12 mouse cellular contexts compared by ENCODE assay signal in genomic region chr3:21606846-21607245, GRCm38 (mm10).
"Had no signal": no experiment of that assay in that cellular context is flagged by ENCODE, and none has a peak within 500 bp of the region (broad histone marks: within the 10 kb centered on the region; RNA-seq: fewer than 3 reads in every experiment).

No protein-coding gene starts in this region.

- DNase-seq: retina, postnatal 1 day; right cerebral cortex, adult 18-20 months; right cerebral cortex, postnatal 14 days; right cerebral cortex, postnatal 25 days; right cerebral cortex, postnatal 4 days; spleen, adult 18-20 months; thymus, adult 18-20 months; thymus, adult 2 months; thymus, postnatal 14 days; thymus, postnatal 25 days; thymus, postnatal 36 days; thymus, postnatal 4 days had no signal
